ENCODE assay signal across 17 mouse cellular contexts in genomic region chr8:120412357-120412756, GRCm38 (mm10).
DNase-seq lines count a peak whose midpoint lies in the region; ATAC-seq and TF ChIP-seq lines count a peak whose summit lies in the region.
"Had no signal": no experiment of that assay in that cellular context is flagged by ENCODE, and none has a peak within 500 bp of the region (broad histone marks: within the 10 kb centered on the region; RNA-seq: fewer than 3 reads in every experiment).

No protein-coding gene starts in this region.

- no peak overlapping the region for H3K9ac ChIP-seq in forebrain, embryonic 11.5 days (ENCODE audit: low read length)
- peak overlapping the region; percentile 23 for H3K9ac ChIP-seq in hindbrain, embryonic 12.5 days
- peak overlapping the region; percentile 52 for H3K9ac ChIP-seq in neural tube, embryonic 13.5 days
- no peak overlapping the region for H3K9ac ChIP-seq in liver, embryonic 12.5 days
- H3K9ac ChIP-seq: liver, embryonic 15.5 days had no signal

- no peaks in the 10 kb centered on the region for H3K9me3 ChIP-seq in forebrain, embryonic 10.5 days
- no peaks in the 10 kb centered on the region for H3K9me3 ChIP-seq in forebrain, embryonic 11.5 days (ENCODE audit: control insufficient read depth, low read length)
- H3K9me3 ChIP-seq in hindbrain, embryonic 12.5 days (replicated peaks) = no peaks in the 10 kb centered on the region
- no peaks in the 10 kb centered on the region for H3K9me3 ChIP-seq in neural tube, embryonic 13.5 days
- H3K9me3 ChIP-seq in liver, embryonic 12.5 days (replicated peaks) = no peaks in the 10 kb centered on the region
- H3K9me3 ChIP-seq: liver, embryonic 15.5 days had no signal

- TF ChIP-seq CTCF in layer of hippocampus, adult 2 months (conservative IDR thresholded peaks at IDR 0.05) = no peak

- H3K4me2 ChIP-seq in forebrain, embryonic 11.5 days (ENCODE audit: low read depth, low read length, severe bottlenecking) = no peak overlapping the region
- no peak overlapping the region for H3K4me2 ChIP-seq in hindbrain, embryonic 12.5 days (replicated peaks)
- no peak overlapping the region for H3K4me2 ChIP-seq in neural tube, embryonic 13.5 days
- no peak overlapping the region for H3K4me2 ChIP-seq in liver, embryonic 12.5 days
- H3K4me2 ChIP-seq: liver, embryonic 15.5 days had no signal

- no peak overlapping the region; the same call in 1 of the 2 replicates for H3K4me3 ChIP-seq in forebrain, embryonic 10.5 days
- H3K4me3 ChIP-seq in forebrain, embryonic 11.5 days (ENCODE audit: low read depth, low read length) = no peak overlapping the region
- no peak overlapping the region for H3K4me3 ChIP-seq in layer of hippocampus, adult 2 months
- no peak overlapping the region for H3K4me3 ChIP-seq in hindbrain, embryonic 12.5 days
- no peak overlapping the region for H3K4me3 ChIP-seq in neural tube, embryonic 13.5 days
- no peak overlapping the region for H3K4me3 ChIP-seq in liver, embryonic 12.5 days
- H3K4me3 ChIP-seq: liver, embryonic 15.5 days had no signal

- ATAC-seq in forebrain, embryonic 11.5 days (replicated peaks; ENCODE audit: low FRiP score) = no peak
- ATAC-seq in hindbrain, embryonic 12.5 days (ENCODE audit: low FRiP score) = no peak
- no peak for ATAC-seq in neural tube, embryonic 13.5 days (ENCODE audit: low read depth)
- ATAC-seq in liver, embryonic 12.5 days = no peak
- ATAC-seq: CD4-positive, CD25-positive, alpha-beta regulatory T cell, adult 4 months had no signal

- peaks cover 83% of the 10 kb centered on the region for H3K27me3 ChIP-seq in forebrain, embryonic 10.5 days (ENCODE audit: poor library complexity, severe bottlenecking)
- peaks cover 6% of the 10 kb centered on the region; the same call in 1 of the 2 replicates for H3K27me3 ChIP-seq in forebrain, embryonic 11.5 days (ENCODE audit: control insufficient read depth, insufficient read depth, low read length)
- H3K27me3 ChIP-seq in hindbrain, embryonic 12.5 days = peaks cover 7% of the 10 kb centered on the region; the same call in 1 of the 2 replicates
- no peaks in the 10 kb centered on the region for H3K27me3 ChIP-seq in neural tube, embryonic 13.5 days
- peaks cover 60% of the 10 kb centered on the region for H3K27me3 ChIP-seq in liver, embryonic 12.5 days (replicated peaks)
- H3K27me3 ChIP-seq: Patski had no signal

- H3K36me3 ChIP-seq in forebrain, embryonic 10.5 days (replicated peaks) = no peaks in the 10 kb centered on the region
- H3K36me3 ChIP-seq in forebrain, embryonic 11.5 days (ENCODE audit: control insufficient read depth, insufficient read depth, low read length) = no peaks in the 10 kb centered on the region
- no peaks in the 10 kb centered on the region for H3K36me3 ChIP-seq in hindbrain, embryonic 12.5 days
- no peaks in the 10 kb centered on the region for H3K36me3 ChIP-seq in neural tube, embryonic 13.5 days
- H3K36me3 ChIP-seq in liver, embryonic 12.5 days = no peaks in the 10 kb centered on the region
- H3K36me3 ChIP-seq: liver, embryonic 15.5 days had no signal

- 82% methylated on average over 4 of the region's 4 CpGs for WGBS in forebrain, embryonic 10.5 days
- WGBS in forebrain, embryonic 11.5 days = 89% methylated on average over 4 of the region's 4 CpGs
- WGBS in hindbrain, embryonic 12.5 days = 87% methylated on average over 4 of the region's 4 CpGs
- 85% methylated on average over 4 of the region's 4 CpGs for WGBS in neural tube, embryonic 13.5 days
- WGBS in liver, embryonic 12.5 days (ENCODE audit: insufficient replicate concordance) = 77% methylated on average over 4 of the region's 4 CpGs

- DNase-seq in forebrain, embryonic 10.5 days (ENCODE audit: extremely low spot score, low spot score) = no peak
- no peak for DNase-seq in forebrain, embryonic 11.5 days (ENCODE audit: low spot score)
- no peak for DNase-seq in layer of hippocampus, adult 2 months (ENCODE audit: low spot score in 2 of 2)
- DNase-seq in layer of hippocampus, postnatal 14 days (ENCODE audit: low spot score in 2 of 2) = no peak
- DNase-seq in cerebellum, adult 8-10 months = no peak
- DNase-seq: adrenal gland, adult 8-10 months; cerebellum, adult 9-11 months; gastrocnemius, postnatal 25 days; kidney, adult 18-20 months; layer of hippocampus, postnatal 36 days had no signal

- peaks cover 100% of the 10 kb centered on the region for H3K4me1 ChIP-seq in forebrain, embryonic 10.5 days
- peaks cover 64% of the 10 kb centered on the region for H3K4me1 ChIP-seq in forebrain, embryonic 11.5 days (replicated peaks; ENCODE audit: control insufficient read depth, insufficient read depth, low read length)
- H3K4me1 ChIP-seq in hindbrain, embryonic 12.5 days = peaks cover 99% of the 10 kb centered on the region
- peaks cover 100% of the 10 kb centered on the region for H3K4me1 ChIP-seq in neural tube, embryonic 13.5 days (replicated peaks)
- peaks cover 61% of the 10 kb centered on the region for H3K4me1 ChIP-seq in liver, embryonic 12.5 days

- 0 out of 2 replicates have a peak overlapping the region, but pooled peaks have one; percentile 75 for H3K27ac ChIP-seq in forebrain, embryonic 10.5 days
- no peak overlapping the region for H3K27ac ChIP-seq in forebrain, embryonic 11.5 days (ENCODE audit: low read depth, low read length)
- H3K27ac ChIP-seq in layer of hippocampus, adult 2 months = peak overlapping the region; percentile 43; the same call in 1 of the 2 replicates
- H3K27ac ChIP-seq in hindbrain, embryonic 12.5 days = peak overlapping the region; percentile 62
- H3K27ac ChIP-seq in neural tube, embryonic 13.5 days (replicated peaks) = peak overlapping the region; percentile 88
- no peak overlapping the region for H3K27ac ChIP-seq in liver, embryonic 12.5 days
- H3K27ac ChIP-seq: kidney, postnatal 0 days; liver, embryonic 15.5 days had no signal

Comparison
In these comparisons a context has a peak if more than half of its experiments do, and no peak if none do; other contexts are left out.
1. H3K27ac ChIP-seq: peak in forebrain, embryonic 10.5 days (single experiment), layer of hippocampus, adult 2 months (single experiment), hindbrain, embryonic 12.5 days (single experiment) and neural tube, embryonic 13.5 days (single experiment); none in forebrain, embryonic 11.5 days (single experiment) and liver, embryonic 12.5 days (single experiment).
2. H3K9ac ChIP-seq: peak in hindbrain, embryonic 12.5 days (single experiment) and neural tube, embryonic 13.5 days (single experiment); none in forebrain, embryonic 11.5 days (single experiment) and liver, embryonic 12.5 days (single experiment).